Mouse (Mus musculus): ENCODE measurements at regions not wholly inside any gene's neighbourhood (a gene's known extent, or its start where the extent isn't known, plus 50 kb on each side); places are given as distances from the start of the nearest gene placed in this dataset.

- no peak for DNase-seq (ENCODE audit: low read depth, low spot score)
Observed at GRCm38 (mm10) chr17:89802148-89802547, 108.1 kb downstream of the Gm10184 start.

- no peak for DNase-seq (ENCODE audit: low read depth, low spot score)
Observed at GRCm38 (mm10) chr17:89777570-89777969, 132.7 kb downstream of the Gm10184 start.

- DNase-seq (ENCODE audit: low read depth, low spot score): no peak
Observed at GRCm38 (mm10) chr17:89766229-89766875, 143.9 kb downstream of the Gm10184 start.

- no peak for DNase-seq (ENCODE audit: low read depth, low spot score)
Observed at GRCm38 (mm10) chr17:89737418-89737817, 172.8 kb downstream of the Gm10184 start.

GRCm38 (mm10) chr17:89725534-89725933 is 184.7 kb downstream of the Gm10184 start:
- no peak for DNase-seq (ENCODE audit: low read depth, low spot score)

GRCm38 (mm10) chr17:89681798-89682197 is 228.5 kb downstream of the Gm10184 start:
- no peak for DNase-seq (ENCODE audit: low read depth, low spot score)

GRCm38 (mm10) chr17:89658326-89658725 is 251.9 kb downstream of the Gm10184 start:
- no peak for DNase-seq (ENCODE audit: low read depth, low spot score)

GRCm38 (mm10) chr17:89656211-89656610 is 254.0 kb downstream of the Gm10184 start:
- no peak for DNase-seq (ENCODE audit: low read depth, low spot score)

GRCm38 (mm10) chr17:89654089-89654813 is 256.0 kb downstream of the Gm10184 start:
- DNase-seq (ENCODE audit: low read depth, low spot score): peak; percentile 57

- no peak for DNase-seq (ENCODE audit: low read depth, low spot score)
Observed at GRCm38 (mm10) chr17:89646000-89646399, 264.2 kb downstream of the Gm10184 start.
